Mouse (Mus musculus) liver, embryonic 13.5 days (tissue): ENCODE data around the gene Psmd3. TPM values are rescaled to one million over a fixed set of nuclear protein-coding genes. Genes with fewer than 3 reads are reported as not detected.
"Not testable (repeated sequence)": the region's sequence is repeated elsewhere in the genome, so short reads cannot be mapped to it uniquely, and the experiment has no call there.

Source experiments
- ATAC-seq: fragments of 200-750 bp; cut with Nextera tagmentation; 2 replicates; pipeline ENCODE4 v1.8.0; 2017; ENCODE audit warnings: low read depth, mild to moderate bottlenecking, moderate number of reproducible peaks, moderate library complexity
- DNase-seq: peaks from one replicate; pipeline ENCODE4 v3.0.0; 2022
- H3K27ac ChIP-seq: fragments of 300-500 bp; sonication (generic); 2 replicates; pipeline ENCODE4 v1.5.1; 2015; ENCODE audit warnings: moderate library complexity, mild to moderate bottlenecking, inconsistent platforms
- H3K27me3 ChIP-seq: fragments of 300-500 bp; sonication (generic); 2 replicates; pipeline ENCODE4 v1.6.1; 2015; ENCODE audit warnings: mild to moderate bottlenecking, inconsistent platforms
- H3K36me3 ChIP-seq: fragments of 300-500 bp; sonication (generic); 2 replicates; pipeline ENCODE4 v1.6.1; 2015; ENCODE audit warnings: mild to moderate bottlenecking, inconsistent platforms
- H3K4me1 ChIP-seq: fragments of 300-500 bp; sonication (generic); replicated peaks from 2 replicates; pipeline ENCODE4 v1.6.1; 2015; ENCODE audit warnings: inconsistent platforms
- H3K4me2 ChIP-seq: fragments of 300-500 bp; sonication (generic); 2 replicates; pipeline ENCODE4 v1.6.1; 2015; ENCODE audit warnings: inconsistent platforms, mild to moderate bottlenecking, moderate library complexity
- H3K4me3 ChIP-seq: fragments of 300-500 bp; sonication (generic); replicated peaks from 2 replicates; pipeline ENCODE4 v1.5.1; 2015; ENCODE audit warnings: mild to moderate bottlenecking, inconsistent platforms
- H3K9ac ChIP-seq: fragments of 300-500 bp; sonication (generic); 2 replicates; pipeline ENCODE4 v1.6.1; 2015; ENCODE audit warnings: mild to moderate bottlenecking, inconsistent platforms
- H3K9me3 ChIP-seq: fragments of 300-500 bp; sonication (generic); replicated peaks from 2 replicates; pipeline ENCODE4 v1.6.1; 2016; ENCODE audit warnings: inconsistent platforms
- WGBS: fragments of 180-500 bp; shearing (Covaris S2); methylation state at CpG from one replicate; pipeline ENCODE4 v1.1.7; 2015; ENCODE audit not compliant: insufficient replicate concordance; 5-methylcytosine and 5-hydroxymethylcytosine counted together
- polyA plus RNA-seq: library from polyadenylated mRNA; unstranded; fragments of >200 nt; fragmentation: Nextera tagmentation; extraction: Ambion mirVana; gene quantifications from 2 replicates; pipeline ENCODE4 v1.2.1, GENCODE M21; 2015

The Psmd3 gene
- polyA plus RNA-seq: 143 and 151 TPM in 2 replicates

GRCm38 (mm10) chr11:98681786-98682745 is at the start of gene Psmd3:
Psmd3 (plus strand) TSS chr11:98682554.
- H3K27me3 ChIP-seq: no peaks in the 10 kb centered on the region
- ATAC-seq (peak; percentile 90), DNase-seq (peak; percentile 95)
- peak within 1 kb of the TSS; percentile 84 for H3K27ac ChIP-seq
- H3K4me1 ChIP-seq: peaks cover 38% of the 10 kb centered on the region
- H3K4me2 ChIP-seq: peak within 1 kb of the TSS; percentile 88
- peak within 1 kb of the TSS; percentile 92 for H3K4me3 ChIP-seq
- H3K9ac ChIP-seq: peak within 1 kb of the TSS; percentile 98
- no peaks in the 10 kb centered on the region for H3K9me3 ChIP-seq
- WGBS: 4% methylated on average over 45 of the region's 45 CpGs
- peaks cover 26% of the 10 kb centered on the region for H3K36me3 ChIP-seq

GRCm38 (mm10) chr11:98635312-98635970 is 46.9 kb upstream of the Psmd3 start:
- ATAC-seq (0 out of 2 replicates have a peak, but pooled peaks have one; percentile 36), DNase-seq (peak; percentile 30)
- not testable (repeated sequence) for H3K4me3 ChIP-seq, H3K27ac ChIP-seq, H3K36me3 ChIP-seq, H3K9me3 ChIP-seq, H3K4me1 ChIP-seq, H3K4me2 ChIP-seq, H3K27me3 ChIP-seq, H3K9ac ChIP-seq
- 16% methylated on average over 10 of the region's 10 CpGs for WGBS

DNA sequence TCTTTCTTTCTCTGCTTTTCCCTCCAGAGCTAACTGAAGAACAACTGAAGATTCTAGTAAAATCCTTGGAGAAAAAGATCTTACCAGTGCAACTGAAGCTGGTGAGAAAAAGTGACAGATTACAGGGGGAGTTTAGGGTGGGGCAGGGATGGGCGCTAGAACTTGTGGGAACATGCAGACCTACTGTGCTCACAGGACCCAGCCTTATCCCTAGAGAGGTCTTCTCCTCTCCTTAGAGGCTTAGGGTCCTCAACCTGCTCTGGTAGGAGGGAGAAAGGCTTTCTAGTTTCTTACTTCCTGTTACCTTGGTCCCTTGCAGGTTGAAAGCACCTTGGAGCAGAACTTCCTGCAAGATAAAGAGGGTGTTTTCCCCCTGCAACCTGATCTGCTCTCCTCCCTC is 44.9 kb upstream of the Psmd3 start:
- Histone ChIP-seq H3K36me3 (no peaks in the 10 kb centered on the region), H3K4me2 (no peak overlapping the region), H3K4me3 (no peak overlapping the region), H3K27ac (no peak overlapping the region), H3K9ac (no peak overlapping the region), H3K27me3 (0 out of 2 replicates have a peak, but pooled peaks cover 9% of the 10 kb centered on the region), H3K4me1 (no peaks in the 10 kb centered on the region), H3K9me3 (no peaks in the 10 kb centered on the region)
- no peak for ATAC-seq
- DNase-seq: no peak
- WGBS: 39% methylated on average over 1 of the region's 1 CpGs

GRCm38 (mm10) chr11:98640091-98640490 is 42.3 kb upstream of the Psmd3 start:
- 24% methylated on average over 5 of the region's 5 CpGs for WGBS
- ATAC-seq: no peak
- no peaks in the 10 kb centered on the region for H3K4me1 ChIP-seq

DNA sequence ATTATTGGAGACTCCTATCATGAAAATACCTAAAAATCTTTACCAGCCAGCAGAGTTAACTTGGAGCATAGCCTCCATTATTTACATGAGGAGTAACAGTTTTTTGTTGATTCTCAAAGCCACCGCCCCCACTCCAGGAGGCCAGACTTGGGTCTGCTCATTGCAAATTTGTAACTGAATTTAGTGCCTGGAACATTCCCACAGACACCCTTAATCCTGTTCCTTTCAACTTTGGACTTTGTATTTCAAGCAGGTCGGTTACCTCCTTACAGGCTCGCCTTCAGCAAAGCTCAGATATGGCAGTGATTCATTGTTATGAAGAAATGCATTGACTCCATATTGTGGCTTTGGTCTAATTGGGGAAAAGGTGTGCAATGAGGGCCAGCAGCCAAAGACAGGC is 37.6 kb upstream of the Psmd3 start:
- 62% methylated on average over 3 of the region's 3 CpGs for WGBS
- Histone ChIP-seq H3K4me3 (no peak overlapping the region), H3K27ac (no peak overlapping the region), H3K27me3 (peaks cover 30% of the 10 kb centered on the region), H3K4me1 (no peaks in the 10 kb centered on the region), H3K4me2 (no peak overlapping the region), H3K9me3 (no peaks in the 10 kb centered on the region), H3K36me3 (no peaks in the 10 kb centered on the region), H3K9ac (no peak overlapping the region)
- DNase-seq: no peak
- ATAC-seq: no peak

More at GRCm38 (mm10) chr11:98640091-98640490, 42.3 kb upstream of the Psmd3 start:
- no peaks in the 10 kb centered on the region for H3K9me3 ChIP-seq
- no peak for DNase-seq
- no peak overlapping the region for H3K4me3 ChIP-seq
- no peak overlapping the region for H3K4me2 ChIP-seq
- no peak overlapping the region for H3K27ac ChIP-seq
- no peaks in the 10 kb centered on the region for H3K36me3 ChIP-seq
- no peak overlapping the region for H3K9ac ChIP-seq
- 0 out of 2 replicates have a peak, but pooled peaks cover 13% of the 10 kb centered on the region for H3K27me3 ChIP-seq

- Histone ChIP-seq H3K27me3 (peaks cover 39% of the 10 kb centered on the region), H3K9ac (no peak overlapping the region), H3K4me1 (no peaks in the 10 kb centered on the region), H3K4me2 (no peak overlapping the region), H3K27ac (no peak overlapping the region), H3K9me3 (no peaks in the 10 kb centered on the region), H3K36me3 (no peaks in the 10 kb centered on the region), H3K4me3 (no peak overlapping the region)
- 55% methylated on average over 2 of the region's 2 CpGs for WGBS
- DNase-seq: no peak
- ATAC-seq: no peak
These were observed 36.4 kb upstream of the Psmd3 start for GRCm38 (mm10) chr11:98645946-98646345.

- no peak for DNase-seq
- ATAC-seq: no peak
- H3K9me3 ChIP-seq: no peaks in the 10 kb centered on the region
- no peaks in the 10 kb centered on the region for H3K4me1 ChIP-seq
- peaks cover 34% of the 10 kb centered on the region for H3K27me3 ChIP-seq
- WGBS: 31% methylated on average over 2 of the region's 2 CpGs
- H3K36me3 ChIP-seq: no peaks in the 10 kb centered on the region
- H3K4me2 ChIP-seq: no peak within 1 kb of the TSS
- H3K9ac ChIP-seq: no peak within 1 kb of the TSS
- no peak within 1 kb of the TSS for H3K27ac ChIP-seq
- H3K4me3 ChIP-seq: no peak within 1 kb of the TSS
These were observed 35.9 kb upstream of the Psmd3 start, which contains the start of gene Gsdma2 for GRCm38 (mm10) chr11:98646459-98646858. Gsdma2 (plus strand) TSS chr11:98646759.

DNA sequence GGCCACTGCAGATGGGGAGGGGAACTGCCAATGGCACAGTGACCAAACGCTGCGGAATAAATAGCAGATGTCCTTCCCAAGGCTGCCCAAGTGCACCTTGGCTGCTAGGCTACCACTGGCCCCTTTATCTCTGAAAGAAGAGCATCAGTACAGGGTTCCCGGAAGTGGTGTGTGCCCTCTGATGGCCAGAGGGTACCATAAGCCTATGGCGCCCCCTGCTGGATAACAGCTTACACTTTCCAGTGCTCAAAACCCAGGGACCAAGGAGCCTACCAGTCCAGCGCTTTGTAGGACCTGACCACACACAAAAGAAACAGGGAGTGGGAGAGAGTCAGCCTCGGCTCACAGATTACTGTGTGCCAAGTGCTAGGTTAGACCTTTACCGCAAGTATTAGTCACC is 27.3 kb upstream of the Psmd3 start:
- not testable (repeated sequence) for H3K27ac ChIP-seq, H3K36me3 ChIP-seq, H3K4me3 ChIP-seq, H3K4me1 ChIP-seq, H3K4me2 ChIP-seq, H3K9ac ChIP-seq, H3K9me3 ChIP-seq
- ATAC-seq: peak; percentile 47; the same call in 1 of the 2 replicates
- DNase-seq: peak; percentile 37
- 9% methylated on average over 7 of the region's 7 CpGs for WGBS
- peaks cover 19% of the 10 kb centered on the region; the same call in 1 of the 2 replicates for H3K27me3 ChIP-seq

- WGBS: 10% methylated on average over 6 of the region's 6 CpGs
- Histone ChIP-seq H3K9ac (no peak overlapping the region), H3K4me1 (peaks cover 3% of the 10 kb centered on the region; the same call in 1 of the 2 replicates), H3K36me3 (no peaks in the 10 kb centered on the region), H3K27me3 (peaks cover 31% of the 10 kb centered on the region; the same call in 1 of the 2 replicates), H3K27ac (no peak overlapping the region), H3K4me3 (no peak overlapping the region), H3K9me3 (no peaks in the 10 kb centered on the region), H3K4me2 (no peak overlapping the region)
- DNase-seq (peak; percentile 24), ATAC-seq (no peak)
These were observed 21.8 kb upstream of the Psmd3 start for GRCm38 (mm10) chr11:98660517-98660916.

DNA sequence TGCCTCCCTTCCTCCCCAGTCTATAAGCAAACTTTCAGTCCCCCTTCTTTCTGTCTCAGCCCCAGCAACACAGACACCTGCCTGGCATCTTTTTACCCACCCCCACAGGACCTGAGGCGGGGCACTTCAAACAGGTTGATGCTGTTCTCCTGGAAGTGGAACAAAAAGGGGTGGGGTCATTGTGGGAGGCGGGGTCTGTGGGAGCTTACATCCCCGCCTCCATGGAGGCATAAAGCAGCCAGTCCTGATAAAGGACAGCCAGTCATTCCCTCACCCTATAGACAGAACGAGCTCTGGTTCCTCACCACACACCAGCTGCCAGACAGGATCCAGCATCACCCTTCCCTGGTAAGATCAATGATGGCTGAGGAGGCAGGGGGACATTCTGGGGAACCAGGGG is 18.3 kb upstream of the Psmd3 start, which contains the start of gene Gsdma:
TSS of gene Gsdma (plus strand) at position 261 of the 400 bp plus-strand sequence.
- Histone ChIP-seq H3K36me3 (no peaks in the 10 kb centered on the region), H3K9me3 (no peaks in the 10 kb centered on the region), H3K4me3 (no peak within 1 kb of the TSS), H3K27me3 (peaks cover 56% of the 10 kb centered on the region), H3K9ac (no peak within 1 kb of the TSS), H3K4me1 (peaks cover 3% of the 10 kb centered on the region; the same call in 1 of the 2 replicates), H3K4me2 (no peak within 1 kb of the TSS), H3K27ac (no peak within 1 kb of the TSS)
- WGBS: 19% methylated on average over 4 of the region's 4 CpGs
- no peak for DNase-seq
- no peak for ATAC-seq

DNA sequence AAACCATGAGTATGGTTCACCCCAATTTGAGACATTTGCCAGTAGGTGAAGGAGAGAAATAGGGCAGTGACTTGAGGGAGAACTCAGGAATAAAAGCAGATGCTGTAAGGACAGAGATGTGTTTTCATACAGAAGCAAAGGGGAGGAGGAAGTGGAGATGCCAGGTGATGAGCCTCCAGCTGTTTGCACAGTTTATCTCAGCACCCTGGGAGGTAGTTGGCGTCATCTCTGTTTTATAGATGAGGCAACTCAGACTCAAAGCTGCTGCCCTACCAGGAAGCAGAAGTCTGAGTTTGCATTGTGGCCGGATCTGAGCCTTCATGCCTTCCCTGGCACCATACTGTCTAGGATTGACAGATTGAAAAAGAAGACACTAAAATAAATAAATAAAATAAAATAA is 13.4 kb upstream of the Psmd3 start:
- Histone ChIP-seq H3K27ac (no peak overlapping the region), H3K4me1 (peaks cover 23% of the 10 kb centered on the region), H3K4me3 (no peak overlapping the region), H3K9me3 (no peaks in the 10 kb centered on the region), H3K36me3 (no peaks in the 10 kb centered on the region), H3K27me3 (peaks cover 63% of the 10 kb centered on the region), H3K9ac (no peak overlapping the region), H3K4me2 (no peak overlapping the region)
- DNase-seq (no peak), ATAC-seq (no peak)
- WGBS: 34% methylated on average over 2 of the region's 2 CpGs
